Mouse (Mus musculus) bone marrow, adult 2 months (tissue): ENCODE data around the gene Bach1.
"Not testable (repeated sequence)": the region's sequence is repeated elsewhere in the genome, so short reads cannot be mapped to it uniquely, and the experiment has no call there.

Experiments used
- CTCF ChIP-seq: fragments of 200-500 bp; IDR thresholded peaks from 2 replicates; pipeline ENCODE4 v1.5.1; 2011; ENCODE audit warnings: low read length, control low read depth; ENCODE audit not compliant: control insufficient read depth, insufficient read depth
- POLR2A ChIP-seq: fragments of 200-500 bp; IDR thresholded peaks from 2 replicates; pipeline ENCODE4 v1.6.1; 2011; ENCODE audit warnings: low read depth, mild to moderate bottlenecking, control low read depth, low read length, borderline replicate concordance; ENCODE audit not compliant: control insufficient read depth

DNA sequence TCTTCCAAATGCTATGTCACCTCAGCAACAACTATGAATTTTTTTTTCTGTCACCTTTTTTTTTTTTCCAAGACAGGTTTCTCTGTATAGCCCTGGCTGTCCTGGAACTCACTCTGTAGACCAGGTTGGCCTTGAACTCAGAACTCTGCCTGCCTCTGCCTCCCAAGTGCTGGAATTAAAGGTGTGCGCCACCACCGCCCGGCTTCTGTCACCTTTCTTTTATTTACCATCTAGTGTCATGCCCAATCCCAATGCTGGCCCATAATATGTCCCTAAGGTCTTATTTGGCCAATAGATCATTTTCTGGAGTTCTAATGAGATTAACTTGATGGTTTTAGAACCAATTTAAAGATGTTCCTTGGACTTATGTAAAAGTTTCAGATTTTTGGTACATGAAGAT, 10.4 kb upstream of the Bach1 start:
- not testable (repeated sequence) for TF ChIP-seq POLR2A, CTCF
